Mouse (Mus musculus) spleen, adult 2 months (tissue): ENCODE results near the gene Irf2bp2.
A peak's percentile ranks its signal among the peaks of the same experiment; 100 is the strongest.

ENCODE experiments used
- CTCF ChIP-seq: fragments of 200-500 bp; IDR thresholded peaks from 2 replicates; pipeline ENCODE4 v1.5.1; 2011; ENCODE audit warnings: mild to moderate bottlenecking, inconsistent platforms; ENCODE audit not compliant: insufficient read depth, insufficient read length, insufficient replicate concordance; ENCODE audit errors: extremely low read depth
- POLR2A ChIP-seq: fragments of 200-500 bp; IDR thresholded peaks from 2 replicates; pipeline ENCODE4 v1.6.1; 2011; ENCODE audit warnings: low read depth, low read length, inconsistent platforms

GRCm38 (mm10) chr8:126582509-126582908 lies 11.3 kb downstream of the Irf2bp2 start:
- TF ChIP-seq POLR2A (no peak), CTCF (peak; percentile 87; the same call in 1 of the 2 replicates)
